Mouse (Mus musculus) heart, adult 2 months (tissue): ENCODE data around the gene Tmem44. TPM values are rescaled to one million over a fixed set of nuclear protein-coding genes. Genes with fewer than 3 reads are reported as not detected.

ENCODE experiments used
- polyA plus RNA-seq: library from polyadenylated mRNA; depleted of rRNA; stranded (reverse); fragments of >200 nt; gene quantifications from 2 replicates; pipeline ENCODE4 v1.2.3, GENCODE M21; 2012; rRNA removed
- total RNA-seq, 2 experiments: library from RNA; stranded (reverse); gene quantifications; 2 replicates each; pipeline ENCODE4 v1.2.3; 2021

Tmem44 gene
- total and polyA plus RNA-seq, 3 experiments = 4.4 to 9.8 (median 5.8) TPM

Other genes starting within 250 kb of the Tmem44 start
- 1 to 10 TPM in 1 of 2 experiments, under 1 TPM in 1; 0.39 to 2.3 TPM for gene Gp5, start 240.1 kb downstream of the Tmem44 start, total RNA-seq
- 0.61 and 1.5 TPM in 2 replicates for gene Gp5, start 240.1 kb downstream of the Tmem44 start, polyA plus RNA-seq
- 10 to 100 TPM; 48.2 to 54.7 TPM for gene Atp13a3, start 144.9 kb downstream of the Tmem44 start, total RNA-seq
- 10.6 and 24.7 TPM in 2 replicates for gene Atp13a3, start 144.9 kb downstream of the Tmem44 start, polyA plus RNA-seq
- gene Lsg1, start 36.8 kb upstream of the Tmem44 start, total RNA-seq = 10 to 100 TPM; 19.6 to 21.2 TPM
- 5.5 and 7.5 TPM in 2 replicates for gene Lsg1, start 36.8 kb upstream of the Tmem44 start, polyA plus RNA-seq
- 10 to 100 TPM; 20.7 to 22.6 TPM for gene Fam43a, start 48.9 kb upstream of the Tmem44 start, total RNA-seq
- 23.9 and 27.1 TPM in 2 replicates for gene Fam43a, start 48.9 kb upstream of the Tmem44 start, polyA plus RNA-seq